Comparison of ENCODE assay signal across 8 mouse cellular contexts in the genomic region with DNA sequence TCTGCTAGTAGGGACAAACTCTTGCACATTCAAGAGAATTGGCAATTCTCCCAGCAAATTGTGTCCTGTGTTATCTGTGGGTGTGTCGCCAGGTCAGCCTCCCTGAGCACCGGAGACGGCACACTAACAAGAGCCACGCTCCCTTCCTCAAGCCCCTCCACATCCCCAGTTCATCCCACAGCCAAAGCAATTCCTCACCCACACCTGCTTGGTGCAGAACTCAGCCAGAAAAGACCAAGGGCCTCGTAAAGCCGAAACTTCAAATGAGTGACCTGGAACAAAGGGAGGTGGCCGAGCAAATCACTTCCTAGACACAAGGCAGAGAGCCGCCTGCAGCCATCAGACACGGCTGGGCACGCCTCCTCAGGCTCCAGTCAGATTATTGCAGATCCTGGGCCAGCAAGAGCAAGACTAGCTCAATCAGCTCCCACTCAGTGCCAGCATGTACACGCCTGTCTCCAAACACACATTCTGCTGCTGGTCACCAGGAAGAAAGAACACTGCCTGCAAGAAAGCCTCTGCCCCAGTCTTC. TPM values are rescaled to one million over a fixed set of nuclear protein-coding genes. Genes with fewer than 3 reads are reported as not detected.
DNase-seq lines count a peak whose midpoint lies in the region; ATAC-seq and TF ChIP-seq lines count a peak whose summit lies in the region.

No protein-coding gene starts in this region.

- peak overlapping the region; percentile 59 for H3K4me3 ChIP-seq in small intestine, adult 2 months (ENCODE audit: low read depth, low read length)

- intact Hi-C loops in left cerebral cortex, postnatal 14 days (cut with DNase I): no loop called here
- intact Hi-C loops in heart, postnatal 10 days (cut with DNase I): no loop called here

- ATAC-seq in erythroid progenitor cell, adult 5-6 weeks (replicated peaks; ENCODE audit: low FRiP score, poor library complexity, severe bottlenecking): peak; percentile 66

- no peaks in the 10 kb centered on the region for H3K27me3 ChIP-seq in small intestine, adult 2 months (ENCODE audit: control insufficient read depth, insufficient read depth, low read length)

- peak; percentile 26 to 53 for DNase-seq in left cerebral cortex, adult 18-20 months (ENCODE audit: low spot score in 2 of 2)
- DNase-seq in left cerebral cortex, postnatal 14 days (ENCODE audit: low spot score in 2 of 2): no peak
- DNase-seq in heart, postnatal 10 days: peak; percentile 65 to 66
- DNase-seq in kidney, postnatal 25 days: peak; percentile 62 to 77
- peak; percentile 39 for DNase-seq in lung, postnatal 14 days
- no peak for DNase-seq in frontal cortex, postnatal 14 days (ENCODE audit: low spot score in 2 of 2)

- TF ChIP-seq POLR2A in small intestine, adult 2 months (IDR thresholded peaks at IDR 0.05; ENCODE audit: low read depth, low read length): no peak

- H3K36me3 ChIP-seq in small intestine, adult 2 months (ENCODE audit: control insufficient read depth, insufficient read depth, low read length): no peaks in the 10 kb centered on the region

- H3K4me1 ChIP-seq in small intestine, adult 2 months (ENCODE audit: control insufficient read depth, insufficient read depth, insufficient read length, low read length): peaks cover 50% of the 10 kb centered on the region

- H3K27ac ChIP-seq in small intestine, adult 2 months (ENCODE audit: insufficient read depth, low read depth, low read length): peak overlapping the region; percentile 98

- WGBS in small intestine, adult 2 months: 12% methylated on average over 11 of the region's 11 CpGs

- no peak for TF ChIP-seq CTCF in small intestine, adult 2 months (IDR thresholded peaks at IDR 0.05; ENCODE audit: extremely low read depth, insufficient read length, insufficient replicate concordance, low read depth, low read length)

RNA-seq across cellular contexts. Expression of a gene that starts 23.0 kb away (rescaled TPM):
- total RNA-seq in left cerebral cortex, adult 18-20 months (2021): 100 to 1,000 TPM; 221 to 223 TPM
- total RNA-seq in left cerebral cortex, postnatal 14 days (2021): 100 to 1,000 TPM; 136 to 137 TPM
- total RNA-seq in erythroid progenitor cell, adult 5-6 weeks (2015; ENCODE audit: low replicate concordance): 66.7 and 69.2 TPM in 2 replicates
- 124 and 152 TPM in 2 replicates for total RNA-seq in erythroid progenitor cell, adult 5-6 weeks (2017; ENCODE audit: low replicate concordance)
- 100 to 1,000 TPM; 109 to 112 TPM for total RNA-seq in heart, postnatal 10 days (2021)
- 45.6 and 89.6 TPM in 2 replicates for polyA plus RNA-seq in small intestine, adult 2 months (2012; rRNA removed)

RNA-seq across cellular contexts. Expression of a gene that starts 40.5 kb away (rescaled TPM):
- total RNA-seq in left cerebral cortex, adult 18-20 months (2021): 10 to 100 TPM; 43.5 to 44.7 TPM
- 10 to 100 TPM; 66.0 to 71.1 TPM for total RNA-seq in left cerebral cortex, postnatal 14 days (2021)
- 69.2 and 80.1 TPM in 2 replicates for total RNA-seq in erythroid progenitor cell, adult 5-6 weeks (2015; ENCODE audit: low replicate concordance)
- total RNA-seq in erythroid progenitor cell, adult 5-6 weeks (2017; ENCODE audit: low replicate concordance): 29.2 and 44.5 TPM in 2 replicates
- total RNA-seq in heart, postnatal 10 days (2021): 10 to 100 TPM; 82.0 to 85.1 TPM
- polyA plus RNA-seq in small intestine, adult 2 months (2012; rRNA removed): 60.8 and 108 TPM in 2 replicates

RNA-seq across cellular contexts. Expression of a gene that starts 58.8 kb away (rescaled TPM):
- 10 to 100 TPM; 21.3 to 23.3 TPM for total RNA-seq in left cerebral cortex, adult 18-20 months (2021)
- total RNA-seq in left cerebral cortex, postnatal 14 days (2021): 10 to 100 TPM; 18.7 to 20.5 TPM
- total RNA-seq in erythroid progenitor cell, adult 5-6 weeks (2015; ENCODE audit: low replicate concordance): 2.9 and 11.2 TPM in 2 replicates
- 4.2 and 6.0 TPM in 2 replicates for total RNA-seq in erythroid progenitor cell, adult 5-6 weeks (2017; ENCODE audit: low replicate concordance)
- 10 to 100 TPM; 16.5 to 22.1 TPM for total RNA-seq in heart, postnatal 10 days (2021)
- 1.8 TPM in 2 replicates for polyA plus RNA-seq in small intestine, adult 2 months (2012; rRNA removed)

Comparison
In these comparisons a context has a peak if more than half of its experiments do, and no peak if none do; other contexts are left out.
1. DNase-seq: peak in left cerebral cortex, adult 18-20 months (2 of 2), heart, postnatal 10 days (2 of 2), kidney, postnatal 25 days (2 of 2) and lung, postnatal 14 days (single experiment); none in left cerebral cortex, postnatal 14 days (0 of 2) and frontal cortex, postnatal 14 days (0 of 2).